Mouse (Mus musculus) fibroblast of lung, adult 2 months (primary cell): ENCODE measurements around the gene Vmn1r192.
"Not testable (repeated sequence)": the region's sequence is repeated elsewhere in the genome, so short reads cannot be mapped to it uniquely, and the experiment has no call there.

Experiments used
- DNase-seq: peaks from one replicate; pipeline ENCODE4 v3.0.0-alpha.2; 2011; ENCODE audit warnings: low read depth

Gene Vmn1r192

GRCm38 (mm10) chr13:22191041-22191440 lies at the start of gene Vmn1r192:
TSS of gene Vmn1r192 (minus strand) at chr13:22191141.
- DNase-seq, result no peak

GRCm38 (mm10) chr13:22223060-22223459 lies 32.1 kb upstream of the Vmn1r192 start, which contains the start of gene Vmn1r193:
TSS of gene Vmn1r193 (minus strand) at chr13:22223160.
- DNase-seq, result not testable (repeated sequence)

- not testable (repeated sequence) for DNase-seq
These were observed 1.8 kb upstream of the Vmn1r192 start for GRCm38 (mm10) chr13:22192756-22193155.

- no peak for DNase-seq
These were observed 556 bp downstream of the Vmn1r192 start for GRCm38 (mm10) chr13:22190385-22190784.

GRCm38 (mm10) chr13:22189313-22189712 lies 1.6 kb downstream of the Vmn1r192 start:
- no peak for DNase-seq

GRCm38 (mm10) chr13:22183869-22184268 lies 7.1 kb downstream of the Vmn1r192 start, which contains the start of gene Vmn1r191:
TSS of gene Vmn1r191 (minus strand) at chr13:22183969.
- no peak for DNase-seq

GRCm38 (mm10) chr13:22168416-22168815 lies 22.5 kb downstream of the Vmn1r192 start:
- DNase-seq, result no peak

GRCm38 (mm10) chr13:22136495-22137293 lies 54.2 kb downstream of the Vmn1r192 start:
- not testable (repeated sequence) for DNase-seq
